Mouse (Mus musculus): Measurements from ENCODE around the gene Tekt2.

The Tekt2 gene

DNA sequence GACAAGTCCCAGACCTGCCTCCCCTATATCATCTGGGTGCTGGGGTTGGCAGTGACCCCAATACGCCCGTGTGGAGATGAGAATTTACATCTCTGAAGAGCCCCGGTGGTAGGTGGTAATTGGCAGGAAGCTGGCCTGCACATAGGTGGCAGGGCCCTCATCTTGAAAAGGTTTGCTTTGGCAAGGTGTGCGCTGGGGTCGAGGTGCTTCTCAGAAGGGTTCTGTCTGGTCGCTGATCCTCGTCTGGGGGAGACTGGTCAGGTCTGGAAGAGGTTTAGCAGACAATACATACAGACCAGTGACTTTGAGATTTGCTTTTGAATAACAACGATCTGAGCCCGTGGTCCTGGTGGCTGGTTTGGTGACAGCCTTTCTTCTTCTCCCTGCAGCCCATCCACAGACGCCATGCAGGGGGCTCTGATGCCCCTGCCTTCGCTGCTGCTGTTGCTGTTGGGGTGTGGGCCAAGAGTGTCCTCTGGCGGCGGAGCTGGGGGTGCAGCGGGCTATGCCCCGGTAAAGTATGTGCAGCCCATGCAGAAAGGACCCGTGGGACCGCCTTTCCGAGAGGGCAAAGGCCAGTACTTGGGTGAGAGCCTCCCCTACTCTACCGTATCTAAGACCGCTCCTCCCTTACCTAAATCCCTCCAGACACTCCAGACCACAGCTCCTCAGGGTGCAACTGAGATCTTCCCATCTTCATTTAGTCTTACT lies 16.1 kb downstream of the Tekt2 start:
- DNase-seq (ENCODE audit: inconsistent age in 2 of 2, low spot score in 1 of 2) = peak in 1 of 2 experiments; percentile 31

DNA sequence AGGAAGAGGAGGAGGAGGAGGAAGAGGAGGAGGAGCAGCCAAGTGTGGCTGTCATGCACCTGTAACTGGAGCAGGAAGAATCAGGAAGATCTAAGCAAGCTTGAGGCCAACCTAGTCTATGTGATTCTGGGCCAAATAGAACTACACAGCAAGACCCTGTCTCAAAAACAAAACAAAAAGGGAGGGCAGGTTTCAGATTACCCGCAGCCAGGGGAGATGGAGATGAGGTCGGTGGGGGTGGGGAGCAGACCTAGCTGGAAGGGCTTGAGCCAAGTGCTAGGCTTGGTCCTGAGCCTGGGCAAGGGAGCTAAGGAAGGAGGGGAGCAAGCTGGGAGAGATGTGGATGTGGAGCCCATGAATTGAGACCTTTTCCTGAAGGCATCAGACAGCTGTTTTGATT lies 18.7 kb downstream of the Tekt2 start:
- no peak for DNase-seq (ENCODE audit: inconsistent age in 2 of 2, low spot score in 1 of 2)

DNA sequence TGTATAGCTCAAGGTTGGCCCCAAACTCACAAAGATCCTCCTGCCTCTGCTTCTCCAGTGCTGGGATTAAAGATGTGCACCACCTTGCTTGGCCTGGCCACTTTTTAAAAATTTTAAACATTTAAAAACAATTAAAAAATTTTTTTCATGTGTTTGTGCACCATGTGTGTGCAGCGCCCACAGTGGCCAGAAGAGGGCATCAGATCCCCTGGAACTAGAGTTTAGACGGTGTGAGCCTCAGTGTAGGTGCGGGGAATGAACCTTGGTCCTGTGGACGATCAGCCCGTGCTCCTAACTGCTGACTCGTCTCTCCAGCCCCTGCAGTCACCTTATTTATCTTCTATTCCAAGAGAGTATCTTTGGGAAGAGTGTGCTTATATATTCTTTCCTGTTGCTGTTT lies 19.4 kb downstream of the Tekt2 start:
- no peak for DNase-seq (ENCODE audit: inconsistent age in 2 of 2, low spot score in 1 of 2)

DNA sequence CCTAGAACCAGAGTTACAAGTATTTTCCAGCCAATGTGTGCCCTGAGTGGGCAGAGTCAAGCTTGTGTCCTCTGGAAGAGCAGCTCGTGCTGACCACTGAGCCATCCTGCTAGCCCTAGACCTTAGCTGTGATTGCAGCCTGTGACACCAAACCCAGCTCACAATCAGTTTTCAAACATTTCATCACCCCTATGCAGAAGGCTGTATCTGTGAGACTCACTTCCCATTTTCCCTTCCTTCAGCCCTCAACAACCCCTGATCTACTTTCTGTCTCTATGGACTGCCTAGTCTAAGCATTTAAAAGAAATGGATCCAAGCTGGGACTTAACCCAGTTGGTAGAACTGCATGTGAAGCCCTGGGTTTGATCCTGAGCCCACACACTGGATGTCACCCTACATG lies 20.1 kb downstream of the Tekt2 start:
- DNase-seq (ENCODE audit: inconsistent age in 2 of 2, low spot score in 1 of 2) = no peak

DNA sequence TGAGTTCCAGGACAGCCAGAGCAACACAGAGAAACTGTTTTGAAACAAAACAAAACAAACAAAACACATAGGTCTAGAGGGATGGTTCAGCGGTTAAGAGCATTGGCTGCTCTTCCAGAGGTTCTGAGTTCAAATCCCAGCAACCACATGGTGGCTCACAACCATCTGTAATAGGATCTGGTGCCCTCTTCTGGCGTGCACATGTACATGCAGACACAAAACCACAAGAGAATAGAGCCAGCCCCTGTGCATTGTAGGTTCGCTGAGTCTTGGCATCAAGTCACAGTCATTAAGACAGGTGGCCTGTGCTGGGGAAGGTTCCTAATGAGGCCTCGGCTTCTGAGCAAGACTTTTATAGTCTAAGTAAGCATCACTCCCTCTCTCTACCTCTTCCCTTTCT lies 21.6 kb downstream of the Tekt2 start:
- no peak for DNase-seq (ENCODE audit: inconsistent age in 2 of 2, low spot score in 1 of 2)

DNA sequence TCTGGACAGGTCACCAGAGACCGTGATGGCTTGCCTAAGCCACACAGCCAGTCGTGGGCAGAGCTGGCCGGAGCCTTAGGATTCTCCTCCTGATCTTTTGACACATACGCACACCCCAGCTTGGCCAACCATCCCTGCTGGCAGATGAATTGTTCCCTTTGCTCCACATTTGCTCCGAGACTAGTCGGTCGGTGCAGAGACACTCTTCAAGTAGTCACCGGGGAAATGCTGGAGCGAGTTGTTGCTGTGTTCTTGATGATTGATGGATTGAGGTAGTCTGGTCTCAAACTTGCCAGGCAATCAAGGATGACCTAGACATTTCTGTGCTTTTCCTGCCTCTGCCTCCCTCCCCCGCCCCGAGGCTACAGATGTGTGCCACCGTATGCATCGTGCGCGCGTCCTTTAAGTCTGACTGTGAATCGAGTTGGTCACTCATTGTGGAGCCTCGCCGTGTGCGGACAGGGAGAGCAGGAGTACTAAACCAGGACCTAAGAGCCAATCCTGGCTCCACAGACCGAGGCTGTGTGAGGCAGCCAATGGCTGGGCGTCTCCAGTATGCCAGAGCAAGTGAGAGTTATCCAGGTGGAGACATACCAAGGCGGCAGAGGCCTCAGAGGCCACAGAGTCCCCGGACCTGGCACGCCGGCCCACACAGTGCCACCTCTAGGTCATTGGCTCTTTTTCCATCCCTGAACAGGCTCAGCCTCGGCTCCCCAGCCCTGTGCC lies 23.7 kb downstream of the Tekt2 start:
- no peak for DNase-seq (ENCODE audit: inconsistent age in 2 of 2, low spot score in 1 of 2)

DNA sequence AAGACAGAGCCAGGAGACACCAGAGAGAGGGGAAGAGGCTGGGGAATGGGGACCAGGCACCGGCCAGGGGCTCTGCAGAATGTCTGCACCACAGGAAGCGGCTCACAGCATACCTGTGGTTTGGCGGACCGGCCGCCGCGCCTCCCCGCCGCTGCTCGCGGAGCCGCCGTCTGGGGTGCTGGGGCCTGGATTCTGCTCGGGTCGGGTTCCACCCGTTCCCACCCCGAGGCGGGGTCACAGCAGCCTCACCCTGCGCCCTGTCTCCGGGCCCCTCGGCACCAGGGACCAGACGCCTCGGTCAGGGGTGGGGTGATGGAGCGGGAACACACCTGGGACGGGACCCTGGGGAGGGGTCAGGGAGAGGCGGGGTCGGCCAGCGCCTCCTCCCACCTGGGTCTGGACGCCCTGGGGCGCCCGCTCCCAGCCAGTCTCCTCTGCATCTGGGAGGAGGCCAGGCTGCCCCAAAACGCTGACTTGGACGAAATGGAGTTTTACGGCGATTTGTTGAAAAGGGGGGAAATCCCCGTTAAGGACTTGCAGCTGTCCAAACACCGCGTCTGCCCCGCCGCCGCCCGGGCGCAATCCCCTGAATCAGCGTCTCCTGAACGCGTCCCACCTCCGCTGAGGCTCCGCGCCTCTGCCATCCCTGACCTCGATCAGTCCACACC lies 24.4 kb downstream of the Tekt2 start:
- no peak for DNase-seq (ENCODE audit: inconsistent age in 2 of 2, low spot score in 1 of 2)

DNA sequence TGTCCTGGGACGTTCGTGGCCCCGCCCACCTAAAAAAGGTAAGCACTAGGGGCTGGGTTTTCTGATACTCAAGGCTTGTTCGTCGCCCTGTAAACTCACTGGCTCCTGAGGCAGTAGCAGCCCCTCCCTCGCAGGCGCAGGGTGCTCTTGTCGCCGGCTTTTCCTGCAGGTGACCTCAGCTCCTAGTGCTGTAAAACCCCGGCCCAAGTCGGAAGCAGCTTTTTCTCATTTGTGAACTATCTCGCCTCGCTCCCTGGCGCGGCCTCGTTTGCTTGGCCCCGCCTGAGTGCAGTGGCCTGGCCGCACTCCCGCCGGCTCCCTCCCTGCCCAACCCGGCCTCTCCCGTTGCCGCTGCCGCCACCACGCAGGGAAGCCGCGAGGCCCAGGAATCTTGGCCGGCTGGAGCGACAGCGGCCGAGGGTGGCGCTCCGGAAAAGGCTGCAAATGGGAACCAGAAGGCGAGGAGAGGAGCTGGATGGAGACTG lies 28.8 kb downstream of the Tekt2 start:
- DNase-seq (ENCODE audit: inconsistent age in 2 of 2, low spot score in 1 of 2) = peak; percentile 66 to 88

DNA sequence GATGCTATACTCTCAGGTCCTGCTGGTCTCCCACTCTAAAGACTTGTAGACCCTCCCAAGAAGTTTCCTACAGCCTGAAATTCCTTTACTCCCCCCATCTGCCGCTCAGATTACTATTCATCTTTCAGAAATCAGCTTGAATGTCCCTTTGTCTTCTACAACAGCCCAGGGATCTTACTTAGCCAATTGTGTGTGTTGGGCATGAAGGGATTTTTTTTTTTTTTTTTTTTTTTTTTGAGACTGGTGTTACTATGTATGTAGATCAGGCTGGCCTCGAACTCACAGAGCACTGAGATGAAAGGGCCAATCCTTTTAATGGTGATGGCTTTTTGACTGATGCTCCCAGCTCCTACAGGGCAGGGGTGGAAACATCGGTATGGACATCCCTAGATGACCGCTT lies 29.6 kb downstream of the Tekt2 start:
- DNase-seq (ENCODE audit: inconsistent age in 2 of 2, low spot score in 1 of 2) = no peak

DNA sequence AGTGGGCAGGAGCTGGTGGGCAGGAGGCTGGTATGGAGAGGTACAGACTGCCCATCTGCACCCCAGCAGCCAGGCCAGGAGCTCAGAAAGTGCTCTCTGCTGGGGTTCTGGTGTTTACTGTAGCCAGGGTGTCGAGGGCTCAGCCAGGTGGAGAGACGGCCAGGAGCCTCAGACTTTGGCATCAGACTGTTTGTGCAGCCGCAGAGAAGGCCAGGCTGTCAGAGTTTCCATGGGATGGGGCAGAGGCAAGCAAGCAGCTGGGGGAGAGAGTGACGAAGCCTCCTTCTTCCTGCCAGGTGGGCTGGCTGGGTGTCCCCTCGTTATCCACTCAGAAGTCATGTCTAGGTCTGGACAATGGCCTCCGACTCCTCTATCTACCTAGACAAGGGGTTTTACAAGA lies 30.3 kb downstream of the Tekt2 start:
- no peak for DNase-seq (ENCODE audit: inconsistent age in 2 of 2, low spot score in 1 of 2)

DNA sequence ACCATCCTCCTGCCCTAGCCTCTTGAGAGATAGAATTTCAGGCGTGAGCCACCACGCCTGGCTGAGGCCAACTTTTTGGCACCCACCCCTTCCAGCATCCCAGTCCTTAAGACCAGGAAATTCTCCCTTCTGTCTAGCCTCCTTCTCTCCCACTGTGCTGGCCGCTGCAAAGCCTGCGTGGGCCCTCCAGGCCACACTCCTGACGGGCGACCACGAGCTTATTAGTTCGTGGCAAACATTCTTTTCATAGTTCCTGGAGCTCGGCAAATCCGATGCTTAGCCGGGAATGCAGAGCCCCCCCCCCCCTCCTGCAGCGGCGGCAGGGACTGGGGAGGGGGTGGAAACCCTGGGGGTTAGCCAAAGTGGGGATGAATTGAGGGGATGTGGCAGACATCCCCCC lies 34.3 kb downstream of the Tekt2 start:
- no peak for DNase-seq (ENCODE audit: inconsistent age in 2 of 2, low spot score in 1 of 2)

DNA sequence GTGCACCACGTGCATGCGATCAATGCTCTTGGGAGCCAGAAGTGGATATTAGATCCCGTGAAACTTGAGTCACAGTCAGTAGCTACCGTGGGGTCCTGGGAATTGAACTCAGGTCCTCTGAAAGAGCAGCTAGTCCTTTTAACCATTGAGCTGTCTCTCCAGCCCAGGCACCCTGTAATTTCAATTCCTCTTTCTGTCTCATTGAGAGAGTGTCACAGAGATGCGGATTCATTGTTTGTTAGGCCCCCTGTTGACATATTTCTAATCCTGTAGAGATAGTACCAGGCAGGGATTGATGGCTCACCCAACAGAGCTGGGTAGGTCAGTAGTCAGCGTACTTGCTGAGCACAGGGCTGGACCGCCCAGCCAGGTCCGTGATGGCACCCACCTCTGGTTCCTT lies 35.2 kb downstream of the Tekt2 start:
- no peak for DNase-seq (ENCODE audit: inconsistent age in 2 of 2, low spot score in 1 of 2)

DNA sequence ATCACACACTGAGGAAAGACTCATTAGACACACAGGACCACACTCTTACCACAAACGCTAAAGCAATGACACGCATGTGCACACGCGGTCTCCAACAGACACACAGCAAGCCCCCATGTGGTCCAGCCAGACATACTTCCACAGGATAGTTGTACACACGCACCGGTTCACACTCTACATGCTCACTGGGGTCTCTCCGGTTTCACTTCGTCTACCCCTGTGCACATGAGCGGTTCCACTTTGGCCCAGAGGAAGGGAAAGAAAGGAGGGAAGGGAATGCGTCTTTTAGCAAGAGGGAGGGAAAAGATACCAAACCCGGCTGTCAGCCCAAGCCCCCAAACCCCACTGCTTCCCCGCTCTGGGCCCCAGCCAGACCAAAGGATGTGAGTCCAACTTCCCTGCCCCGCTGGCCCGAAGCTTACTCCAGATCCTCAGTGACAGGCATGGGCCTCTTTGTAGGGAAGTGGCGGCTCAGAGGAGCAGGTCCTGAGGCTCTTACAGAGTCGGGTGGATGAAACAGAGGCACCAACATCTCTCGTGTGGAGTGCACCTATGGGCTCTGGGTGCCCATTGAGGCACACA lies 37.3 kb downstream of the Tekt2 start:
- no peak for DNase-seq (ENCODE audit: inconsistent age in 2 of 2, low spot score in 1 of 2)

DNA sequence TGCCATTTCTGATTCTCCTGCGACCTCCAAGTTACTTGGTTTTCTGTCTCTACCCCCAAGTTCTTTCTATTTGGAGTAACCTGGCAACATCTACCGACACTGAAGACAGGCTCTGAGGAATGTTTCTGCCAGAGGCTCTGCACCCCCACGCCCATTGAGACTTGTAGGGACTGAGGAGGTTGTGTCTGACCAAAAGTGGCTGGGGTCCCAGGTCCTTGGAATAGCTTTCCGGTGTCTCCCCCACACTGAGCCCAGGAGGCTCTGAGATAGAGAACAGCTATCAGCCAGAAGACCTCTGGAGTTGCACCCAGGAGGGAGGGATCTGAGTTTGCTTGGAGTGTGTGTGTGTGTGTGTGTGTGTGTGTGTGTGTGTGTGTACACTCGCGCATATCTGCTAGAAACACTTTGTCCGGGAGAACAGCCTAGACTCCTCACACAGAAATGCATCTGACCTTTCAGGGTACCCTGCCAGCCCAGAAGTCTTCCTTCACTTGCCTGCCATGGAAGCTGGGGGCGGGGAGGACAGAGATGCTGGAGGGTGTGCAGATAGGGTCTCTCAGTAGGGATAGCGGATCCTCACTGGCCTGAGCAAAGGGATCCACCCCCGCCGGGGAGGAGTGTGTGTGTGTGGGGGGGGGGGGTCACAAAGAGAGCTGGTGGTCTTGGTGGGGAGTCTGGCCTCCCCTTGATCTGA lies 38.0 kb downstream of the Tekt2 start:
- no peak for DNase-seq (ENCODE audit: inconsistent age in 2 of 2, low spot score in 1 of 2)

DNA sequence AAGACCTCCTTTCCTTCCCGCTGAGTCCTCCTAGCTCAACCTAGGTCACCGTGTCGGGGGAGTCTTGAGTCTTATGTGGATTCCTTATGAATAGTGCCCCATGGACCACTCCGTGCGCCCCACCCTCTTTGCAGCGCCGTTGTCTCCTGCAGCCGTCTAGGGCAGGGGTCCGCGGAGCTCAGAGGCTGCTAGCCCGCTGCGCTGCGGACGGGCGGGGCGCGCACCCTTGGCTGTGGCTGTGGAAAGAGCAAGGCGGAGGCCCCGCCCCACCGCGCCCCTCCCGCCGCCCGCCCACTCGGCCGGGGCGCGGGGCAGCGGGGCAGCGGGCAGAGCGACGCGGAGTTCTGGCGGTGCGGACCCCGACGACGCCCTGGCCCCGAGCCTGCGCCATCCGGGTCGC lies 39.0 kb downstream of the Tekt2 start, which contains the start of gene Col8a2:
TSS of gene Col8a2 (plus strand) at position 302 of the 400 bp plus-strand sequence.
- no peak for DNase-seq (ENCODE audit: inconsistent age in 2 of 2, low spot score in 1 of 2)

DNA sequence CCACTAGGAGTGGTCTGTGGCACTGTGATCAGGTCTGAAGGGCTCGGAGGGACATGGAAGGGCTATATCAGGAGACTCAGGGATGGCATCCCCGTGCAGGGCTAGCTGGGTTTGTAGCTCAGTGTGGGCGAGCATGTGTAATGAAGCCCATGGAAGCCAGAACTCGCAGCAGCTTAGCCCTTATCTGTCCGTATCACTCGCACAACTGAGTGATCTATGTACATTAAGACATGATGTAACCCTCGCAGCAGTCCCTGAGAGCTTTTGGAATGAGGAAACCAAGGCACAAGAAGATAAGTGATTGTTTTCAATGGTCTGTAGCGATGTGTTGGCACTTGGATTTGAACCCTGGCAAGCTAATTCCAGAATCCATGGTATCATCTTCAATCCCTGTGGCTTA lies 41.9 kb downstream of the Tekt2 start:
- no peak for DNase-seq (ENCODE audit: inconsistent age in 2 of 2, low spot score in 1 of 2)

DNA sequence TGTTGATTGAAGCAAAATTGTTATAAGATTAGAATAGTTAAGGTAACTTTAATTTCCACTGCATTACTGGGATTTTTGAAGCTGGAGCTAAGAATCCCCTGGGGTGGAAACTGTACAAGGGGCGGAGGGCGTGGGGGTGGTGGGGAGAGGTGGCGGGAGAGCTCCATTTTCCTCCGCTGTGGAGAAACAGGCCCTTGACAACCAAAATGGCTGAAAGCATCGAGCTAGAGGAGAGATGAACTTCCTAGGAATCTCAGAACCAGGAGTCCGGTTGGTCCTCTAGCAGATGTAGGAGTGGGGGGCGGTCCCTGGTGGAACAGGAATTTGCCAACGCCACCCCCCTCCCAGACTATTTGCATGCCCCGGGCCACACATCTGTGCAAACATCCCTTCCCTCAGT lies 43.8 kb downstream of the Tekt2 start:
- DNase-seq (ENCODE audit: inconsistent age in 2 of 2, low spot score in 1 of 2) = no peak

DNA sequence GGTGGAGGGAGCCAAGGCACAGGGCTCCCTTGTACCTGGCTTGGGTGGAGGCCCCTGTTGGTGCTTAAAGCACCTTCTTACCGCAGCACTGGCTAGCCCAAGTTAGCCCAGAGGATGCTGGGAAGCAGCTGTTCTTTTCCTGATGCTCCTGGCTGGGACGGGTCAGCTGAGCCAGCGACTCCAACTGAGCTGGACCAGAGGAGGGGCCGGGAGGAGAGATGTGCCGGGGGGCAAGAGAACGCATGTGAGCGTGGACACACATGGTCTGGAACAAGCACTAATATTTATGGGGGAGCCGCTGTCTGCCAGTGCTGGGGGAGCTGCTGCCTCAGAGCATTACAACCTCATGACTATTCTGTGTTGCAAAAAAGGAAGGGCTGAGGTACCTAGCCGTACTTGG lies 46.5 kb downstream of the Tekt2 start:
- DNase-seq (ENCODE audit: inconsistent age in 2 of 2, low spot score in 1 of 2) = no peak

DNA sequence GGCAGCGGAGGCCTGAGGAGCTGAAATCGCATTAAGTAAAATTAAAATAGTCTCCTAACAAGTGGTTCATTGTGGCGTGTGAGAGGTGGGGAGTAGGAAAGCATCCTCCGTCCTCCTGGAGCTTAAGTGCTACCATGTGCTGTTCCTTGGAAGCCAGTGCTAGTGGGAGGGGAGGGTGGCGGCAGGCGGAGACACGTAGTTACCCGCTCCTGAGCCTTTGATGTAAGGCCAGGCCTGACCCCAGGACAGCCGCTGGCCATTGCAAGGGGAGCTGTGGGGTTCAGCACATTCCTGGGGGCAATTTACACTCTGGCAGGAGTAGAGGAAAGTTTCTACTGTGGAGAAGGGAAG lies 46.9 kb downstream of the Tekt2 start:
- no peak for DNase-seq (ENCODE audit: inconsistent age in 2 of 2, low spot score in 1 of 2)

DNA sequence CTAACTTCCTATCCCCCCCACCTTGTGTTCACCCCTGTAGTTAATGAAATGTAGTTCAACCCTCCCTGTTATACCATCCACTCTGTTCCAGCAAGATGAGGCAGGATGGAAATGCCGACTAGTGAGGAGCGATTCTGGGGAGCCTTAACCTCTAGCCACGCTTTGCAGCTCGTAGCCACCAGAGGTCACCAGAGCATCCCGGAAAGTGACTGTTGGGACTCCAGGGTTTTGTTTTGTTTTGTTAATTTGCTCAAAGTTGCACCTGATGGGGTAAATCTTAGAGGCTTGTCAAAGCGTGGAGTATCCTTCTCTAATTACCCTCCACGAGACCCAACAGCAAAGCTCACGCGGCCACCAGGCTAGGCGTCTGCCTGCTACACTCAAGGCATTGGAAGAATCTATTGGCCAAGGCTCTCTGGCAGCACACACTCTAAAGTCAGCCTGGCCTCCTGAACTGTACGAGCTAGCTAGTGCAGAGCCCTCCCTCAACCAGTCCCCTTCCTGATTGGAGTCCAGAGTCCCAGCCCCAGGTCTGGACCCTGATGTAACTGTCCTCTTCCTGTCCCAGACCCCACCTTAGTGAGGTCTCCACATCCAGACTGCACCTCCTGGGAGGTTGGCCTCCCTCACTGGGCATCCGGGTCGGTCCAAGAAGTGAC lies 47.5 kb downstream of the Tekt2 start:
- peak in 1 of 2 experiments; percentile 80 for DNase-seq (ENCODE audit: inconsistent age in 2 of 2, low spot score in 1 of 2)

DNA sequence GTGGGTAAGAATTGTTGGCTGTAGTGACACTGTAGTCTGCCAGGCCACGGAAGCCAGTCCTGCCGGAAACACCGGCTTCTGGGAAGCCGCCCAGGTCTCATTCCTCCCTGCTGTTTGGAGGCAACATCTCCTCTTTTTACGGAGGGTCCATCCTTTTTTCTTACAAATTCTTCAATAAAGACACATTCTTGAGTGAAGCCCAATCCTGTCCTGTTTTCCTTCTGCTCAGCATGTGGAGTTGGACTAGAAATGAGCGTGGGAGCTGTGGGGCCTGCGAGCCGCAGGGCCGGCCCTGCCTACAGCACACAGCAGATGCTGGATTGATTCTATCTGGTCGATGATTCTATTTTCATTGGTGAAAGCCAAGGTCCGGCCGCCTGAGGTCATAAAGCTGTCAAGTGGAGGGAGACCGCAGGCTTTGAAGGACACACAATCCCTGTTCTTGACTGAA lies 49.8 kb downstream of the Tekt2 start:
- DNase-seq (ENCODE audit: inconsistent age in 2 of 2, low spot score in 1 of 2) = peak; percentile 65 to 86
